Mouse (Mus musculus) liver, postnatal 0 days (tissue): ENCODE measurements around the gene Atp6v0a4.

Source experiments
- CTCF ChIP-seq: sonication (generic); IDR thresholded peaks from 2 replicates; pipeline ENCODE4 v1.5.1; 2016; ENCODE audit warnings: antibody characterized with exemption, low read depth
- EP300 ChIP-seq: IDR thresholded peaks from 2 replicates; pipeline ENCODE4 v1.6.1; 2016; ENCODE audit warnings: antibody characterized with exemption, low read depth, mild to moderate bottlenecking

DNA sequence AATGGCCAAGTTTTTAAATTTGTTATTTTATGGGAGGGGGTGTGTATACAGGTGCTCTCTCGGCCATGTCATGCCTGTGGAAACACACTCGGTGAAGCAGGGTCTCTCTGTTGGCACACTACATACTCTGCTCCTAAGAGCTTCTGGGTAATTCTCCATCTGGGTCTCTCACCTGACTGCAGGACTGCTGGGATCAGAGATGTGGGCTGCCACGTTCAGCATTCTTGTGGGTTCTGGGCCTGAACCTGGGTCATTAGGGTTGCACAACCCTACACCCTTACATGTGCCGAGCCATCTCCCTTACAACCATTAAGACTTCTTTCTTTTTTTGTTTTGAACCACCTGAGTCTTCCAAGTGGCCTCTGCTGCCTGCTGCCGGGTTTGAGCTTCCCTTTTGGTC, 2.5 kb downstream of the Atp6v0a4 start:
- TF ChIP-seq EP300: no peak
- TF ChIP-seq CTCF: no peak
